Mouse (Mus musculus) embryonic facial prominence, embryonic 12.5 days (tissue): ENCODE results near the gene Pou2f2. TPM values are rescaled to one million over a fixed set of nuclear protein-coding genes. Genes with fewer than 3 reads are reported as not detected.

Experiments used
- ATAC-seq: fragments of 200-750 bp; cut with Nextera tagmentation; 2 replicates; pipeline ENCODE4 v1.8.0; 2017; ENCODE audit not compliant: insufficient number of reproducible peaks, insufficient read depth, low FRiP score, low TSS enrichment
- H3K27ac ChIP-seq: fragments of 300-500 bp; sonication (generic); 2 replicates; pipeline ENCODE4 v1.5.1; 2016; ENCODE audit warnings: mild to moderate bottlenecking
- H3K27me3 ChIP-seq: fragments of 300-500 bp; sonication (generic); 2 replicates; pipeline ENCODE4 v1.6.1; 2016; ENCODE audit warnings: mild to moderate bottlenecking, moderate library complexity
- H3K36me3 ChIP-seq: fragments of 300-500 bp; sonication (generic); 2 replicates; pipeline ENCODE4 v1.6.1; 2016; ENCODE audit warnings: mild to moderate bottlenecking
- H3K4me1 ChIP-seq: fragments of 300-500 bp; sonication (generic); 2 replicates; pipeline ENCODE4 v1.6.1; 2016
- H3K4me2 ChIP-seq: fragments of 300-500 bp; sonication (generic); replicated peaks from 2 replicates; pipeline ENCODE4 v1.6.1; 2016; ENCODE audit warnings: mild to moderate bottlenecking, moderate library complexity
- H3K4me3 ChIP-seq: fragments of 300-500 bp; sonication (generic); 2 replicates; pipeline ENCODE4 v1.5.1; 2016; ENCODE audit warnings: mild to moderate bottlenecking
- H3K9ac ChIP-seq: fragments of 300-500 bp; sonication (generic); 2 replicates; pipeline ENCODE4 v1.6.1; 2016; ENCODE audit warnings: mild to moderate bottlenecking, moderate library complexity
- H3K9me3 ChIP-seq: fragments of 300-500 bp; sonication (generic); 2 replicates; pipeline ENCODE4 v1.6.1; 2016; ENCODE audit warnings: mild to moderate bottlenecking, moderate library complexity
- WGBS: fragments of 180-500 bp; shearing (Covaris S2); methylation state at CpG from one replicate; pipeline ENCODE4 v1.1.7; 2016; 5-methylcytosine and 5-hydroxymethylcytosine counted together
- polyA plus RNA-seq: library from polyadenylated mRNA; unstranded; fragments of >200 nt; fragmentation: Nextera tagmentation; extraction: Ambion mirVana; gene quantifications from 2 replicates; pipeline ENCODE4 v1.2.1, GENCODE M21; 2016

The Pou2f2 gene
- polyA plus RNA-seq, 1 experiment from 2014 or later, result 3.2 TPM

DNA sequence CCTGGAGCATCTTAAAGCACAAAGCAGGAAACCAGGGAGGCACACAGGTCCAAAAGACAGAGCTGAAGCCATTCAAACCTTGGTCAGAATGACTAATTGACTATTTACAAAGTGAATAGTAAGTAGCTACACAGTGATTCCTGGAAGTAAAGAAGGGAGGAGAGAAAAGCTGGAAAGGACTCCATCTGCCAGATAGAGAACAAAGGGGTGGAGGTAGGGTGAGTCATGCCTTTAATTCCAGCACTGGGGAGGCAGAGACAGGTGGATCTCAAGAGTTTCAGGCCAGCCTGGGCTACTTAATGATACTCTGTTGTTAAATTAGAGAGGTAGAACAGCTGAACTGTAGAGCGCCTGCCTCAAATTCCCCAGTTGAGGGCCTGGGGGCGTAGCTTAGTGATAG is 34.6 kb upstream of the Pou2f2 start:
- Histone ChIP-seq H3K27ac (no peak overlapping the region), H3K4me3 (no peak overlapping the region), H3K9ac (no peak overlapping the region), H3K9me3 (no peaks in the 10 kb centered on the region), H3K36me3 (peaks cover 17% of the 10 kb centered on the region), H3K4me2 (no peak overlapping the region), H3K27me3 (no peaks in the 10 kb centered on the region), H3K4me1 (peaks cover 5% of the 10 kb centered on the region)
- no peak for ATAC-seq
- 85% methylated on average over 2 of the region's 2 CpGs for WGBS

DNA sequence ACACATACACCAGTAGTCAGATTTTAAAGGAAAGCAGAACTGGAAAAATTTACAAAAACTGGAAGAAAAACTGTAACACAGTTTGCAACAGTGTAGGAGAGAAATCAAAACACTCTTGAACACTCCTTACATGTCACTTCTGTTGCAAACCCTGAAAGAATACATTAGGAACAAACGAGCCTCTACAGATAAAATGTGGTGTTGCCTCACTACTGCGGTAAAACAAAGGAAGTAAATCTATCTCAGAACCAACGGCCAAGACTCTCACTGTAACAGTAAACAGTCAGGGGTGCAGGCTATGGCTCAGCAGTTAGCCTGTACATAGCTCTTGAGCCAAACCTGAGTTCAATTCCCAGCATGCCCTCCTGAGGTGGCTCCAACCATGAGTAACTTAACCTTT is 33.6 kb upstream of the Pou2f2 start:
- ATAC-seq, result no peak
- no peak overlapping the region for H3K4me3 ChIP-seq
- WGBS, result 79% methylated on average over 3 of the region's 3 CpGs
- H3K4me1 ChIP-seq, result no peaks in the 10 kb centered on the region
- H3K27me3 ChIP-seq, result no peaks in the 10 kb centered on the region
- H3K27ac ChIP-seq, result no peak overlapping the region
- no peak overlapping the region for H3K4me2 ChIP-seq
- no peaks in the 10 kb centered on the region for H3K9me3 ChIP-seq
- no peak overlapping the region for H3K9ac ChIP-seq
- H3K36me3 ChIP-seq, result peaks cover 25% of the 10 kb centered on the region

DNA sequence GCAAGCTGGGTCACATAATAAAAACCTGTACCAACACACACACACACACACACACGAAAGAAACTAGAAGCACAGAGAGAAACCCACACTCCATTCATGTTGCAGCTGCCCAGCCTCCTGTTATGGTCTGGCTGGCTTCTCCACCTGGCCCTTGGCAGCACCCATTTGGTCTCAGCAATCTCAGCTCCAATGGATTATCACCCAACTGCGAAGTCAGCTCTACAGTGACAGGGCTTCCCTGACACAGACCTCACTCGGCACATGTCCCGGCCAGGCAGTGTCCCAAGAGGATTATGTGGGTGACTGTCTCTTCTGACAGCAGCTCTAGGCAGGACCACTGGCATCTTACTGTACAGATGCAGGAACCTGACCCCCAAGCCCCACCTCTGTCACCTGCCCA is 31.0 kb upstream of the Pou2f2 start:
- 86% methylated on average over 4 of the region's 4 CpGs for whole genome bisulfite sequencing
- ATAC-seq, result no peak

DNA sequence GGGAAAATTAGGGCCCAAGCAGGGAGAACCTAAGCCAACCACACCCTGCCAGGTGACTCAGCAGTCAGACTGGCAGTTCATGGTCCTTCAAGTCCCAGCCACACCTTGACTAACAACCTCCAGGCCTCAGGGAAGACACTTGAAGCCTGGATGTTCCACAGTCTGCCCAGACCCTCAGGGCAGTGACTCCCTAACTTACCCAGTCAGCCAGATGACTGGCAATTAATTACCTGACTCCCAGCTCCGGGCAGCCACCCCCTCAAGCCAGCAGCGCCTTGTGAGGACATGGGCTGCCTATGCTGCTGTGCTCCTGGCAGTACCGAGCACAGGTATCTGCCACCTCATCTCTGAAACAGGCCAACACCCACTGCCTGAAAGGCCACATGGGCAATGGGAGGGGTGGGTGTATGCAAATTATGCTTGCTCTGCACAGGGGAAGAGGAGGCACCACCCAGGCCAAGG is 29.7 kb upstream of the Pou2f2 start:
- H3K4me1 ChIP-seq, result no peaks in the 10 kb centered on the region
- WGBS, result 67% methylated on average over 3 of the region's 3 CpGs
- no peaks in the 10 kb centered on the region for H3K27me3 ChIP-seq
- H3K9me3 ChIP-seq, result no peaks in the 10 kb centered on the region
- no peak overlapping the region for H3K9ac ChIP-seq
- H3K36me3 ChIP-seq, result peaks cover 34% of the 10 kb centered on the region
- H3K4me3 ChIP-seq, result no peak overlapping the region
- H3K27ac ChIP-seq, result no peak overlapping the region
- ATAC-seq, result no peak
- H3K4me2 ChIP-seq, result no peak overlapping the region

More for the DNA sequence above, 31.0 kb upstream of the Pou2f2 start:
- no peaks in the 10 kb centered on the region for H3K4me1 ChIP-seq
- H3K4me2 ChIP-seq, result no peak overlapping the region
- H3K9ac ChIP-seq, result no peak overlapping the region
- no peak overlapping the region for H3K27ac ChIP-seq
- no peaks in the 10 kb centered on the region for H3K27me3 ChIP-seq
- no peak overlapping the region for H3K4me3 ChIP-seq
- H3K36me3 ChIP-seq, result peaks cover 33% of the 10 kb centered on the region
- H3K9me3 ChIP-seq, result no peaks in the 10 kb centered on the region

DNA sequence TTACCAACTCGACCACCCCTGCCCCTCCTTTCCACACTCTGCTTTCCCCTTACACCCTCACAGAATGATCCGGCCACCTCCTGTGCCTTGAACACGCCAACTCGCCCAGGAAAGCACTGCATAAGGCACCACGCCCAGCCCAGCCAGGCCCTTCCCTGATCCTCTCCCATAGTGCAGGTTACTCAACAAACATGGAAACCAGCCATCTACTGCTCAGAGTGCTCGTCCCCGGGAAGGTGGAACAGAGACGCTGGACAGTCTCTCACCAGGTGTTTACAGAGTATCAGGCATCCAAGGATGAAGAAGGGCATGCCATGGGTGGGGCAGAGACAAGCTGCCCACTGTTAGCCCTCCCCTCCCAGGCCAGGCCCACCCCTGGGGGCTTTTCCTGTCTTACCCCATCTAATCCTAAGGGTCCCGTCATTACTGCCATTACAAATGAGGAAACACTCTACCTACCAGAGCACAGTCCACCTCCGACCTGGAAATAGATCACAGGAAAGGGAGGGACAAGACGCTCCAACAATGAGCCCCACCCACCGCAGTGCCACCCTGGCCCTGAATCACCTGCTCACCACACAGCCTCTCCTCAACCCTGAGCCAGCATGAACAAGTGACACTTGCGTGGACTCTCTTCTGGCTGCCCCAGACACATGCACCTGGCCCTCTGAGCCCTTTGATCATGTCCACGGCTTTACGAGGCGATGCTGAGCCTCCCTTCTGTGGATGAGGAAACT is 26.7 kb upstream of the Pou2f2 start:
- Histone ChIP-seq H3K4me3 (no peak overlapping the region), H3K9ac (no peak overlapping the region), H3K4me2 (no peak overlapping the region), H3K36me3 (peaks cover 56% of the 10 kb centered on the region), H3K4me1 (no peaks in the 10 kb centered on the region), H3K27ac (no peak overlapping the region), H3K27me3 (no peaks in the 10 kb centered on the region), H3K9me3 (no peaks in the 10 kb centered on the region)
- 85% methylated on average over 16 of the region's 16 CpGs for WGBS
- ATAC-seq, result no peak

DNA sequence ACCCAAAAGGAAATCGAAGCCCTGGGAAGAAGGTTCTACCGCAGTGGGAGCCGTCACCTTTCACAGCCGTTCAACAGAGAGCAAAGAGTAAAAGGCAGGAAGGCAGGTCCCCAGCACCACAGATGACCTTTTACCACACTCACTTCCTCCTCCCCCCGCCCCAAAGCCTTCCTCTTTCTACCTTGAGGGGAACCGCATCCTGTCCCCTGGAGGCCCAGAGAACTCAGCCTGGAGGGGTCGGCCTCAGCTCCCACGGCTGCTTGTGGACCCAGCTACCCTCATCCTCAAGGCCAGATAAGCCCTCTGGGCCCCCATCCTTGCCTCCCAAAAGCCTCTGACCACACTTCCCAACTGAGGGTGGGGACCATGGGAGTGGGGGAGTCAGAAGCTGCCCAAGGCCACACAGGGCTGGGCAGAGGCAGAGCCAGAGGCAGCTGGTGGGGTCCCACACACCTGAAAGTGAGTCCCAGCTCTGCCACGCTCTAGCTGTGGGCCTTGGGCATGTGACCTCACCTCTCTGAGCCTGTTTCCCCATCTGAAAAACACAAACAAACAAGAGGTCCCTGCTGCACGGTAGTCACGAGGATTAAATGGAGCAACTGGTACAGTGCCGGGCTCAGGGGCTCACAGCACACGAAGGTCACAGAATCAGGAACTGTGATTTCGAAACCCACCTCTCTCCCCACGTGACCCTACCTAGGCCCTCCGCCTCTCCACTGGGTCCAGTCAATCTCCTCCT is 26.0 kb upstream of the Pou2f2 start:
- no peaks in the 10 kb centered on the region for H3K9me3 ChIP-seq
- no peak overlapping the region for H3K4me2 ChIP-seq
- H3K4me3 ChIP-seq, result no peak overlapping the region
- no peaks in the 10 kb centered on the region for H3K27me3 ChIP-seq
- no peak for ATAC-seq
- no peak overlapping the region for H3K9ac ChIP-seq
- no peaks in the 10 kb centered on the region for H3K4me1 ChIP-seq
- H3K36me3 ChIP-seq, result peaks cover 51% of the 10 kb centered on the region
- H3K27ac ChIP-seq, result no peak overlapping the region
- 68% methylated on average over 16 of the region's 16 CpGs for WGBS

DNA sequence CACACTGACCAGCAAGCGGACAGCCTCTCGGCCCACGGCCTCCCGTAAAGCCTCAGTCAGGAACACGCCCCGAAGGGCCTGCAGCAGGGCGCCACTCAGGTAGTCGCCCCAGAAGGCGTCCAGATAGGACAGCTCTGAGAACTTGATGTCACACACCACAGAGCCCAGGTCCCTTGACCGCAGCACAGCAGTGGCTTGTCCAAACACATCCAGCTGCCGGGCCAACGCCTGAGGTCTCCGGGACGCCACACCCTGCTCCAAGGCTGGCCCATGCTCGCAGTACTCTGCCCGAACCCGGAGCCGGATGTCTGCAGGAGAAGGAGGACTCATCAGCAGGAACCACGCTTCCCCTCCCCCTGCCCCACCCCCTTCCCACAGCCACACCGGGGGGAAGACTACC is 24.1 kb upstream of the Pou2f2 start:
- Histone ChIP-seq H3K4me2 (no peak overlapping the region), H3K36me3 (peaks cover 34% of the 10 kb centered on the region), H3K9me3 (no peaks in the 10 kb centered on the region), H3K4me3 (no peak overlapping the region), H3K4me1 (no peaks in the 10 kb centered on the region), H3K27ac (no peak overlapping the region), H3K9ac (no peak overlapping the region), H3K27me3 (no peaks in the 10 kb centered on the region)
- no peak for ATAC-seq
- 83% methylated on average over 20 of the region's 20 CpGs for WGBS

DNA sequence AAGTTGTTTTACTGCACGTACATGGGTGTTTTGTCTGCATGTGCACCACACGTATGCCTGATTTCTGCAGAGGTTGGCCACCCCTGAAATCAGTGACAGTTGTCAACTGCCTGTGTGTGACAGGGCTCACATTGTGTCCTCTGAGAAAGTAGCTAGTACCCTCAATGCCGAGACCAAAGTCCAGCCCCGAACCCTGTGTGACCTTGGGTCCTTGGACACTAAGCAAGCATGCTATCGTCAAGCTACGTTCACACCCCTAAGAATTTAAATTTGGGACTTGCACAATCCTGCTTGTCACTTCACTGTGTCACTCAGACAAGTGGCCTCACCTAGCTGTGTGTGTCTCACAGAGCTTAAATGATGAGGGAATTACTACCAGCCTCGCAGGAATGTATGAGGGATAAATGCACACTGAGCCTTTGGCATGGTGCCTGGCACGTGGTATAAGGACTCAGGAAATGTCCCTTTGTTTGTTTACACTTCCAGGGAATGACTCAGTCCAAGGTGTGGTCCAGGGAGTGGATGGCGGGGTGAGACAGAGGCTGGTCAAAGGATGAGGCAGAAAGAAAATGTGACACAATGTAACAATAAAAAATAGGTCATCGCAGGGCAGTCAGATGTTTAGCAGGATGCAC is 18.0 kb upstream of the Pou2f2 start:
- no peaks in the 10 kb centered on the region; the same call in 1 of the 2 replicates for H3K27me3 ChIP-seq
- no peak overlapping the region for H3K4me2 ChIP-seq
- no peak for ATAC-seq
- no peak overlapping the region for H3K27ac ChIP-seq
- H3K36me3 ChIP-seq, result peaks cover 10% of the 10 kb centered on the region
- 73% methylated on average over 10 of the region's 10 CpGs for WGBS
- no peak overlapping the region for H3K9ac ChIP-seq
- no peaks in the 10 kb centered on the region for H3K4me1 ChIP-seq
- no peaks in the 10 kb centered on the region for H3K9me3 ChIP-seq
- no peak overlapping the region for H3K4me3 ChIP-seq

DNA sequence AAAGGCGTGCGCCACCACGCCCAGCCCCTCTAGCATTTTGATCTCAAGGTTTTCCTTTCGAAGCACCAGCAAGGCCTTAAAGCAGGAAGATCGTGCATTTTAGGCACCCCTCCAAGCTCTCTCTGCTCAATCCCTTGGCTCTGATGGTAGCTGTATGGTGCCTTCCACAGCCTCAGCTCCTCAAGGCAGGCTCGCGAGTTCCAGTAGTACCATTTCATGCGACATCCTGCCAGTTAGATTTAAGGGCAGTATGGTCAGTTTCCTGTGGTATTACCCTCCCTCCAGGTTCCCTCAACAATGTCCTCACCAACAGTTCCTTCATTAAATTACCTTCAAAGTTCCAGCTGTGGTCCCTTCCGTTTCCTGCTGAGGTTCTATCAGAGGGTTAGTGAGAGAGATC is 16.6 kb upstream of the Pou2f2 start:
- 89% methylated on average over 9 of the region's 9 CpGs for WGBS
- H3K27ac ChIP-seq, result no peak overlapping the region
- H3K36me3 ChIP-seq, result no peaks in the 10 kb centered on the region
- H3K4me2 ChIP-seq, result no peak overlapping the region
- no peak overlapping the region for H3K4me3 ChIP-seq
- no peak overlapping the region for H3K9ac ChIP-seq
- ATAC-seq, result no peak
- H3K27me3 ChIP-seq, result no peaks in the 10 kb centered on the region; the same call in 1 of the 2 replicates
- H3K4me1 ChIP-seq, result no peaks in the 10 kb centered on the region
- no peaks in the 10 kb centered on the region for H3K9me3 ChIP-seq

DNA sequence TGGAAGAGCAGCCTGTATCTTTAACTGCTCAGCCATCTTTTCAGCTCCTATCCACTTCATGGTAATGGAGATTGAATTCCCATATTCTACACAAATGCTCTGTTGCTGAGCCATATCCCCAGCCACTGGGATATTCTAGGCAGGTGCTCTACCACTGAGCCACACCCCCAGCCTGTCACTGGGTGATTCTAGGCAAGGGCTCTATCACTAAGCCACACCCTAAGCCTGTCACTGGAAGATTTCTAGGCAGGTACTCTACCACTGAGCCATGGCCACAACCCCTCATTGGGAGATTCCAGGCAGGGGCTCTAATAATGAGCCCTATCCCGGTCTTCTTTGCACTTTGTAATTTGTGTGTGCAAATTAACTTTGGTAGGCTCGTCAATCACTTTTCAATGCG is 15.6 kb upstream of the Pou2f2 start:
- WGBS, result 67% methylated on average over 3 of the region's 3 CpGs

DNA sequence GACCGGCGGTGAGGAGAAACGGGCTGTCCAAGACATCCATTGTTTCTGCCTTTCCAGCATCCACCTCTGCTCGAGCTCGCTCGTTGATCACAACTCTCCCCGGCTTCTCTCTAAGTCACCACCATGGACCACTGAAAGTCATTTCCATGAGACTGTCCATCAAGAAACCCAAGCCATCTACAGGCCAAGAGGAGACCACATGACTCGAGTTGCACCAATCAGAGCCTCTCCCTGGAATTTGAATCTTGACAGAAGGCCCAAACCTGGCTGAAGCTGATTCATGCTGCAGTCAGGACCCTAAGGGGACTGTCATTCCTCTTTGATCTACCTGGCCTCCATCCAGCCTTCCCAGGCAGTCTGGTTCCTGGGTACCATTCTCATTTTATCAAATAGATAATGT is 12.6 kb upstream of the Pou2f2 start:
- 79% methylated on average over 8 of the region's 8 CpGs for WGBS
- Histone ChIP-seq H3K4me1 (no peaks in the 10 kb centered on the region), H3K4me3 (no peak overlapping the region), H3K36me3 (no peaks in the 10 kb centered on the region), H3K9ac (no peak overlapping the region), H3K9me3 (no peaks in the 10 kb centered on the region), H3K4me2 (no peak overlapping the region), H3K27me3 (no peaks in the 10 kb centered on the region; the same call in 1 of the 2 replicates), H3K27ac (no peak overlapping the region)
- ATAC-seq, result no peak

More for the DNA sequence above, 15.6 kb upstream of the Pou2f2 start:
- ATAC-seq, result no peak
- H3K4me3 ChIP-seq, result no peak overlapping the region
- no peak overlapping the region for H3K4me2 ChIP-seq
- no peaks in the 10 kb centered on the region; the same call in 1 of the 2 replicates for H3K27me3 ChIP-seq
- no peaks in the 10 kb centered on the region for H3K4me1 ChIP-seq
- no peaks in the 10 kb centered on the region for H3K36me3 ChIP-seq
- H3K9me3 ChIP-seq, result no peaks in the 10 kb centered on the region
- H3K9ac ChIP-seq, result no peak overlapping the region
- H3K27ac ChIP-seq, result no peak overlapping the region

DNA sequence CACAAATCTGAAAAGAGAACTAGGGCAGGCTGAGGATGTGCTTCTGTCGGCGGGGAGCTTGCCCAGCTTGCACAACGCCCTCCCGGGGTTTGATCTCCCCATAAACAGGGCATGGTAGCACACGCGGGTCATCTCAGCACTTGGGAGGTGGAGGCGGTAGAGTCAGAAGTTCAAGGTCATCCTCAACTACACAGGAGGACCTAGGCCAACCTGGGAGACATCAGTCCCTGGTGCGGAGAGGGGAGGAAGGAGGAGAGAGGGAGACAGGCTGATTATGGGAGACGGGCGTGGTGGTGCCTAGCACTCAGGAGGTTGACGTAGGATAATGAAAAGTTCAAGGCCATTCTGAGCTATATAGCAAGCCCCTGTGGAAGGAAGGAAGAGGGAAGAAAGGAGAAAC is 11.3 kb upstream of the Pou2f2 start:
- Histone ChIP-seq H3K36me3 (no peaks in the 10 kb centered on the region), H3K9ac (no peak overlapping the region), H3K9me3 (no peaks in the 10 kb centered on the region), H3K27ac (no peak overlapping the region), H3K27me3 (no peaks in the 10 kb centered on the region; the same call in 1 of the 2 replicates), H3K4me2 (no peak overlapping the region), H3K4me1 (no peaks in the 10 kb centered on the region), H3K4me3 (no peak overlapping the region)
- ATAC-seq, result no peak
- WGBS, result 84% methylated on average over 11 of the region's 11 CpGs
